Mouse (Mus musculus) hindbrain, embryonic 15.5 days (tissue): ENCODE results near the gene Herc3. TPM values are rescaled to one million over a fixed set of nuclear protein-coding genes. Genes with fewer than 3 reads are reported as not detected.

Source experiments
- ATAC-seq: fragments of 200-750 bp; cut with Nextera tagmentation; 2 replicates; pipeline ENCODE4 v1.8.0; 2017; ENCODE audit warnings: low read depth, moderate number of reproducible peaks, moderate TSS enrichment; ENCODE audit not compliant: low FRiP score
- H3K27ac ChIP-seq: fragments of 300-500 bp; sonication (generic); replicated peaks from 2 replicates; pipeline ENCODE4 v1.5.1; 2015; ENCODE audit warnings: mild to moderate bottlenecking, inconsistent platforms
- H3K27me3 ChIP-seq: fragments of 300-500 bp; sonication (generic); 2 replicates; pipeline ENCODE4 v1.6.1; 2015; ENCODE audit warnings: control low read depth, inconsistent platforms
- H3K36me3 ChIP-seq: fragments of 300-500 bp; sonication (generic); 2 replicates; pipeline ENCODE4 v1.6.1; 2015; ENCODE audit warnings: control low read depth, inconsistent platforms
- H3K4me1 ChIP-seq: fragments of 300-500 bp; sonication (generic); replicated peaks from 2 replicates; pipeline ENCODE4 v1.6.1; 2015; ENCODE audit warnings: control low read depth, inconsistent platforms
- H3K4me2 ChIP-seq: fragments of 300-500 bp; sonication (generic); 2 replicates; pipeline ENCODE4 v1.6.1; 2015; ENCODE audit warnings: moderate library complexity, mild to moderate bottlenecking, inconsistent platforms
- H3K4me3 ChIP-seq: fragments of 300-500 bp; sonication (generic); 2 replicates; pipeline ENCODE4 v1.5.1; 2015; ENCODE audit warnings: mild to moderate bottlenecking, inconsistent platforms
- H3K9ac ChIP-seq: fragments of 300-500 bp; sonication (generic); 2 replicates; pipeline ENCODE4 v1.6.1; 2015; ENCODE audit warnings: inconsistent platforms
- H3K9me3 ChIP-seq: fragments of 300-500 bp; sonication (generic); 2 replicates; pipeline ENCODE4 v1.6.1; 2016; ENCODE audit warnings: control low read depth, inconsistent platforms
- WGBS: fragments of 180-500 bp; shearing (Covaris S2); methylation state at CpG from one replicate; pipeline ENCODE4 v1.1.7; 2015; 5-methylcytosine and 5-hydroxymethylcytosine counted together
- polyA plus RNA-seq: library from polyadenylated mRNA; unstranded; fragments of >200 nt; fragmentation: Nextera tagmentation; extraction: Ambion mirVana; gene quantifications from 2 replicates; pipeline ENCODE4 v1.2.1, GENCODE M21; 2015

The Herc3 gene
- polyA plus RNA-seq, 1 experiment from 2014 or later, result 36.5 TPM

DNA sequence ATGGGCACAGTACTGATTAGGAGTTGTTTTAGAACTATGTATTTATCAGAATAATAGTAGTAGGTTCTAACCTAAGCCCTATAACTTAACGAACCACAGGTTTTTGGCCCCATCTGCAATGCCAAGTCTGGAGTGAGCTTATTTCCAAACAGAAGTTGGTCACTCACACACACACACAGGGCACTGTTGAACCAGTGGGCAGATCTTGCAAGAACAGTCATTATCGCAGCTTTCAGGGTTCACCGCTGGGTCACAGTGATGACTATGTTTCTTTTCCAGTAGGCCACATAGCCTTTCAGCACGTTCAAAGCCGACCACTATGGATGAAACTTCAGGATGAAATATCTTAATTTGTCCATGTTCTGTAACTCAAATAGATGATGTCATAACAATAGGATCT, 91.2 kb downstream of the Herc3 start:
- Histone ChIP-seq H3K9me3 (no peaks in the 10 kb centered on the region), H3K4me1 (no peaks in the 10 kb centered on the region), H3K27ac (no peak overlapping the region), H3K4me3 (no peak overlapping the region), H3K27me3 (no peaks in the 10 kb centered on the region), H3K36me3 (peaks cover 14% of the 10 kb centered on the region), H3K4me2 (no peak overlapping the region), H3K9ac (no peak overlapping the region)
- ATAC-seq, result no peak
- 91% methylated on average over 5 of the region's 5 CpGs for WGBS

DNA sequence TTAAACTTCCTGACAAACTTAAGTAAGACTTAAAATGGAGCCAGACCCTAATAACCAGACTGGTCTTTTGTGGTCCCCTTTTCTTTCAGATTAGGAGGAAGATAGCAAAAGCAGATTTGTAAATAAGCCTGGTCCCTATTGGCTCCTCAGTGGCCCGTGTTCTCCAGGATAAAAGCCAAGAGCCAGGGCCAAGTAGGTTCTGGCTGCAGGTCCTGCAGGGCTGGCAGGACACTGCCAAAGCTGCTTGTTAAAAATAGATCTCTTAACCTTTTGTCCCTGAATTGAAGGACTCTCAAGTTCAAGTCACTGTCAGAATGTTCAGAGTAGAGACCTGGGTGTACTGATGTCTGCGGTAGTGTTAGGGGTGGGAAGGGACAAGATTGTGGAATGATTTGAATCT, 96.6 kb downstream of the Herc3 start:
- Histone ChIP-seq H3K27me3 (no peaks in the 10 kb centered on the region), H3K9me3 (no peaks in the 10 kb centered on the region), H3K9ac (no peak overlapping the region), H3K27ac (no peak overlapping the region), H3K4me2 (no peak overlapping the region), H3K4me3 (no peak overlapping the region), H3K4me1 (peaks cover 9% of the 10 kb centered on the region), H3K36me3 (no peaks in the 10 kb centered on the region)
- no peak for ATAC-seq
- 72% methylated on average over 2 of the region's 2 CpGs for WGBS

DNA sequence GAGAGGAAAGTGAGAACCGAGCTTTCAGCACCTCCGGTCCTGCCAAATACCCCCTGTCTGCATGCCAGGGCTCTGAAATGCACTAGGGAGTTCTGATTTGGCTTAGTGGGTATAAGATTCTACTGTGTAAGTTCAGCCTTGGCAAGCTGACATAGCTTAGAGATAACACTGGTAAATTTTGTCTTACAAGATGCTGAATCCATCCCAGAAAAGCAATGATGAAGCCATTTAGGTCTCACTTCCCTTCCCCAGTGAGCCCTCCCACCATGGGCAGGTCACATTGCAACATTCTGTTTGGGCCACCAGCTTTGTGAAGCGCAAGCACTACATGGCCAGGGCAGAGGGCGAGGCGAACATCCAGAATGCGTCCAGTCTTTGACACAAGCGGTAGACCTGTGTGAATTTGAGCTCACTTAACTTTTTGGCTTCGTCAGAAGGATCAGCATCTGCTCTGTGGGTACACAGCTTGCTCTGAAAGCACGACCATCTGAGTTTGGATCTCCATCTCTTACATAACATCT, 98.7 kb downstream of the Herc3 start:
- no peak overlapping the region for H3K27ac ChIP-seq
- ATAC-seq, result no peak
- H3K27me3 ChIP-seq, result no peaks in the 10 kb centered on the region
- 90% methylated on average over 9 of the region's 9 CpGs for WGBS
- no peaks in the 10 kb centered on the region for H3K36me3 ChIP-seq
- no peak overlapping the region for H3K4me2 ChIP-seq
- no peaks in the 10 kb centered on the region for H3K9me3 ChIP-seq
- peaks cover 23% of the 10 kb centered on the region for H3K4me1 ChIP-seq
- H3K4me3 ChIP-seq, result no peak overlapping the region
- no peak overlapping the region for H3K9ac ChIP-seq

DNA sequence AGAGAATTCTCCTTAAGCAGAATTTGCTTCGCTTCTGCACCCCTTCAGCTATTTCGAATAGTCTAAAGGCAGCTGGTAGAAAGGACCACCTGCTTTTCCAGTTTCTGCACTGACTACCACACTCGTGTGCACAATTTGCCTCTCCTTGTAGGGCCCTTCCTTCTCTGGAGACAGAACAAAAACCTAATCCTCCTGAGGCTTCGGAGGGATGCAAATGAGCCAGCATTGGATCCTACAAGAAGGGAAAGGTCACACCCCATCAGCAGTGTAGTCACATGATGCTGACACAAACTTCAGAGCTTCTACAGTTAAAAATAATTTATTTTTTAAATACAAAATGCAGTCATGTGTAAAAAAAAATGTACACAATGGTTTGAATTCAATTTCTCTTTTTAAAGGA, 99.9 kb downstream of the Herc3 start:
- Histone ChIP-seq H3K4me3 (no peak overlapping the region), H3K27ac (no peak overlapping the region), H3K4me2 (no peak overlapping the region), H3K9me3 (no peaks in the 10 kb centered on the region), H3K36me3 (0 out of 2 replicates have a peak, but pooled peaks cover 3% of the 10 kb centered on the region), H3K4me1 (peaks cover 23% of the 10 kb centered on the region), H3K27me3 (no peaks in the 10 kb centered on the region), H3K9ac (no peak overlapping the region)
- WGBS, result 62% methylated on average over 4 of the region's 4 CpGs
- no peak for ATAC-seq

DNA sequence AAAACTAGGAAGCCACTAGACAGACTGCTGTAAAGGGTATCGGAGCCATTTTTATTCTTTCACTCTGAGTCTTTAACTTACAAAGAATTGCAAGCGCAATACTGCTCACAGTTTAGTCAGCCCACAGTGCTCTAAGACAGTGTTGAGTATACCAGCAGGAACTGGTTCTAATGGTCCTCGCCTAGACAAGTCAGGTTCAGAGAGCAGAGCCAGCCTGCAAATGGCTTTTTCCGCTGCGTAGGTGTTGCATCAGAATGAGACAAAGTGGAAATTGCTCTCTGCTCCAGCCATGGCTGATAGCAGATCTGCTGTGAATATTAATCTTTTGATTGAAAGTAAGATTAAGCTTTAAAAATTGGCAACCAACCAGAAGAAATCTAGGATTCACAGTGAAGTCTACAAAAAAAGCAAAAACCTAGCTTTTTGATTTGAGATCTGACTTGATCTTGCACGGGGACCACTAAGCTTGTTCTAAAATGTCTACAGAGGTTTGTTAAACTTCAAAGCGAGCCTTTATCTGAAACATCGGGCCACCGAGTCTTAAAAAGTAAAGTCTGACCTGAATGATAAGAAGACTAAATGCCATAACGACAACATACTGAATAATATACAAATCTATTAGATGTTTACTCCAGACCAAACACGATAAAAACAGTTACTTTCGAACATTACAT, 101.4 kb downstream of the Herc3 start:
- Histone ChIP-seq H3K27ac (peak overlapping the region; percentile 77), H3K4me2 (peak overlapping the region; percentile 35), H3K9me3 (no peaks in the 10 kb centered on the region), H3K36me3 (0 out of 2 replicates have a peak, but pooled peaks cover 3% of the 10 kb centered on the region), H3K4me3 (no peak overlapping the region), H3K9ac (no peak overlapping the region), H3K4me1 (peaks cover 23% of the 10 kb centered on the region), H3K27me3 (no peaks in the 10 kb centered on the region)
- ATAC-seq, result peak; percentile 46; the same call in 1 of the 2 replicates
- WGBS, result 49% methylated on average over 12 of the region's 12 CpGs

DNA sequence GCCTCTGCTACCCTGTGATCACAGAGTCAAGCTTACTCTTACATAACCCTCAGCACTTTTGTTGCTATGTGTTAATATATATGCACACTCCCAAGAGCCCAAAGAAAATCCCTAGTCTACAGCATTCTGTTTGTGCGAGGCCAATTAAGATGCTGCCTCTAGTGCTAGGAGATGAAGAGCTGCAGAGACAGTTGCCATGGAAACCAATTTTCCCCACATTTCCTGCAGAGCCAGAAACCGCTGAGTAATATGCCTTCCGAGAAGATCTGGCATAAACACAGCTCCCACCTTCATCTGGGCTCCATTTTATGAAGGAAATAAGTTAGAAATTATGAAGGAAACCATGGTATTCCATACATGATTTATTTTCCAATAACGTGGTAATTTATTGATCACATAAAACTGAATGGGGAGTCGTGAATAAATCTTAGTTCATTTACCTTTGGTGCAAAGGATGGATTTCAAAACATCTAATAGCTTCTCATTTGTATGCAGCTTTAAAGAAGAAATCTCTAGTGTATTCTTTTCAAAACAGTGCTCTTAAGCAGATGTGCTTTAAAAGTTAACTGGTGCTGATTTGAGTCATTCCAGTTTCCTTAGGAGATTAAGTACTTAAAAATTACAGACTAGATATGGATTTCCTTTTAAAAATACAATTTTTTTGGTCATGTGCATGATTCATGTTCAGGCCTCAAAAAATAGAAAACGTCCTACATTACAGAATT, 102.1 kb downstream of the Herc3 start:
- Histone ChIP-seq H3K4me1 (peaks cover 23% of the 10 kb centered on the region), H3K36me3 (0 out of 2 replicates have a peak, but pooled peaks cover 3% of the 10 kb centered on the region), H3K27me3 (no peaks in the 10 kb centered on the region), H3K27ac (peak overlapping the region; percentile 77), H3K4me2 (peak overlapping the region; percentile 35), H3K9me3 (no peaks in the 10 kb centered on the region), H3K9ac (no peak overlapping the region), H3K4me3 (no peak overlapping the region)
- ATAC-seq, result peak; percentile 95
- 20% methylated on average over 6 of the region's 6 CpGs for WGBS

DNA sequence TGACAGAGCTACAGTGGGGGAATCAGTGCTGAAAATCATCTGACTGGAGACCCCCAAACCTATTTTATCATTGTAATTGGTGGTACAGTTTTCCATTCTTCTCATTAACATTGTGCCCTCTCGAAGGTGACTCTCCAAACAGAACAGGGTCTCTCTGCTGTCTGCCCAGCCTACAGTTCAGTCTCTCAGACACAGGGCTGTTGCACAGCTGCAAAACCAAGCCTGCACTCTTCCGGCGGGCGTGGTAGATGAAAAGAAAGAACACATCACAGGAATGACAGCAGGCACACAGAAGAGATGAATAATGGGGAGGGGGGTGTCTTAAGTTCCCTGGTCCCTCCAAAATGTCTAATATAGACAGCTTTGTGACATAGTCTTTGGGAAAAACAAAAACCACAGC, 102.9 kb downstream of the Herc3 start:
- Histone ChIP-seq H3K9ac (no peak overlapping the region), H3K4me2 (no peak overlapping the region), H3K27me3 (no peaks in the 10 kb centered on the region), H3K9me3 (no peaks in the 10 kb centered on the region), H3K4me1 (peaks cover 23% of the 10 kb centered on the region), H3K36me3 (0 out of 2 replicates have a peak, but pooled peaks cover 3% of the 10 kb centered on the region), H3K4me3 (no peak overlapping the region), H3K27ac (peak overlapping the region; percentile 79)
- ATAC-seq, result no peak
- WGBS, result 32% methylated on average over 4 of the region's 4 CpGs

DNA sequence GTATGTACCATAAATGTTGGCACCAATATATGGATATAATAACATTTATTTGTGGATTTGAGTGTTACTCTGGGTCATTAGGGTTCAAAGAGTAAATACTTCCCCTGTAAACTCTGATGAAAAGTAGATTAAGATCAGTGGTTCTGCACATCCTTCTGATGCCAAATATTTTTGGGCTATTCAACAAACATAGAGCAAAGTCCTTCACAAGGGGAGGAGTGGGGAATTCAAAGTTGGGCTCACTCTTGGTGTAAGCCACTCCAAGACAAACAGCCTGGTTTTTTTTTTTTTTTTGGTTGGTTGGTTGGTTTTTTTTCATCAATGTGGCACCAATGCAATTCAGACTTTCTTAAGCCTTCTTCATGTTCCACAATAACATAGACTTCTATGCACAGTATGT, 106.5 kb downstream of the Herc3 start:
- H3K36me3 ChIP-seq, result 0 out of 2 replicates have a peak, but pooled peaks cover 3% of the 10 kb centered on the region
- no peaks in the 10 kb centered on the region for H3K27me3 ChIP-seq
- no peaks in the 10 kb centered on the region for H3K9me3 ChIP-seq
- no peak for ATAC-seq
- peaks cover 16% of the 10 kb centered on the region for H3K4me1 ChIP-seq
- H3K9ac ChIP-seq, result no peak overlapping the region
- H3K4me2 ChIP-seq, result no peak overlapping the region
- no peak overlapping the region for H3K4me3 ChIP-seq
- H3K27ac ChIP-seq, result no peak overlapping the region

DNA sequence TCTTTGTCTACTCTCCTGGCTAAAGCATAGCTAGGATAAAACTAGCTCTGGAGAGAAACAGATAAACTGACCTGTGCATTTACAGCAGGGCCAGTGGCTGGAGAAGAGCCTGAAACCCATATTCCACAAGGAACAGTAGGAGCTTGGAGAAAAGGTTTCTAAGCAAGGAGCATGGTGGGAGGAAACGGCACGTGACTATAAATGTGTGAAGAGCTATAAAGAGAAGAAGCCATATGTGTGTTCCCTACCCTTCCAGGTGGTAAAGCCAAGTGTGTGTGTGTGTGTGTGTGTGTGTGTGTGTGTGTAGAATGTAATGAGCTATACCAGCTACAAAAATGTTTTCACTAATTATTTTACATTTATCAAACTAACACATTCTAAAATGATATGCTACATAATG, 111.0 kb downstream of the Herc3 start:
- H3K4me1 ChIP-seq, result no peaks in the 10 kb centered on the region
- ATAC-seq, result no peak
- no peaks in the 10 kb centered on the region for H3K9me3 ChIP-seq
- peaks cover 12% of the 10 kb centered on the region; the same call in 1 of the 2 replicates for H3K36me3 ChIP-seq
- no peak overlapping the region for H3K9ac ChIP-seq
- H3K4me2 ChIP-seq, result no peak overlapping the region
- H3K4me3 ChIP-seq, result no peak overlapping the region
- WGBS, result 88% methylated on average over 2 of the region's 2 CpGs
- H3K27me3 ChIP-seq, result no peaks in the 10 kb centered on the region
- no peak overlapping the region for H3K27ac ChIP-seq

DNA sequence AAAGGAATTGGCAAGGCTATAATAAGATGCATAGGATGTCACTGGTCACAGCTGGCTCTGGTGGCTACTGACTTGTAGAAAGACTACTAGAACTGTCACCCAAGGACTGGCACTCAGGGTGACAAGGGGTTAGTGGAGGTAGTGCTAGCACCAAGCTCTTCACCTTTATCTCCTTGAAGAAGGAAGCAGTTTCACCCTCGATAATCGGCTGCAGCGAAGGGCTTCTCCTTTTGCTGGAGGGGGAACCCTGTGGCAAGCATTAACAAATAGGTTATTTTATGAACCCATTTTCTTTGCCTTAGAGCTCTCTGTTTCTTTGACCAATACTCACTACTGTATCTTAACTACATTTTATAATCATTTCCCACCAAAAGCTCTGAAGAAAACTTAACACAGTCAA, 112.7 kb downstream of the Herc3 start:
- H3K9ac ChIP-seq, result no peak overlapping the region
- H3K27ac ChIP-seq, result no peak overlapping the region
- H3K9me3 ChIP-seq, result no peaks in the 10 kb centered on the region
- WGBS, result 96% methylated on average over 3 of the region's 3 CpGs
- H3K4me2 ChIP-seq, result no peak overlapping the region
- no peak overlapping the region for H3K4me3 ChIP-seq
- peaks cover 17% of the 10 kb centered on the region; the same call in 1 of the 2 replicates for H3K36me3 ChIP-seq
- no peaks in the 10 kb centered on the region for H3K4me1 ChIP-seq
- H3K27me3 ChIP-seq, result no peaks in the 10 kb centered on the region
- ATAC-seq, result no peak

DNA sequence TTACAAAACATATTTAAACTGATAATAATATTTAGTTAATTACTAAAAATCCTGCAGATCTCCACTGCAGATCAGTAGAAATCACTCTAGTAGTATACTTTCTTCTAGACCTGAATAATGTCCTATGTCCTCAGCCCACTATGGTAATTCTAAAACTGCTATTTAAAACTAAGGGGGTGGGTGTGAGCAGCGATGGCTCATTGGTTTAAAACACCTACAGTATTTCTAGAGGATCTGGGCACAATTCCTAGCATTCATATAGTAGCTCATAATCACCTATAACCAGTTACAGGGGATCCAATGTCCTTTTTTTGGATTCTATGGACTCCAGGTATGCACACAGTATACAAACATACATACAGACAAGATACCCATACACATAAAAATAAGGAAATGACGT, 115.0 kb downstream of the Herc3 start:
- no peaks in the 10 kb centered on the region for H3K4me1 ChIP-seq
- peaks cover 17% of the 10 kb centered on the region; the same call in 1 of the 2 replicates for H3K36me3 ChIP-seq
- no peaks in the 10 kb centered on the region for H3K9me3 ChIP-seq
- no peak overlapping the region for H3K4me2 ChIP-seq
- 76% methylated on average over 2 of the region's 2 CpGs for WGBS
- H3K9ac ChIP-seq, result no peak overlapping the region
- ATAC-seq, result no peak
- no peak overlapping the region for H3K27ac ChIP-seq
- H3K4me3 ChIP-seq, result no peak overlapping the region
- no peaks in the 10 kb centered on the region for H3K27me3 ChIP-seq

DNA sequence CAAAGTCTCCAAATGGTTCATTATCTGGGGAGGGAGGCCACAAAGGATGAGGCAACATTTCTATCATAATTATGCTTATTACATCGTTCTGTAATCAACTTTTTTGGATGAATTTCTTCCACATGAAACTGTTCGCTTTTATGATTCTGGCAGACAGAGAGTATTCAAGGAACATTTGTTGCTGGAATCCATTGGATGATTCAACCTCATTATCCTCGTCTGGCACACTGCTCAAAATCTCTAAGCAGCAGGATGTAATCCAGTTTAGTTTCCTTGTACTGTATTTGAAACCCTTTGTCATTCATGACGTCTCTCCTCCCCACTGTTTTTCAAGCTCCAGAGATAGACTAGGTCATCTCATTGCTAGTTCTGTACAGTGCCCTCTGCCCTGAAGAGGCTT, 115.6 kb downstream of the Herc3 start:
- Histone ChIP-seq H3K4me3 (no peak overlapping the region), H3K9me3 (no peaks in the 10 kb centered on the region), H3K27me3 (no peaks in the 10 kb centered on the region), H3K4me2 (no peak overlapping the region), H3K9ac (no peak overlapping the region), H3K27ac (no peak overlapping the region), H3K36me3 (peaks cover 17% of the 10 kb centered on the region; the same call in 1 of the 2 replicates), H3K4me1 (no peaks in the 10 kb centered on the region)
- 79% methylated on average over 4 of the region's 4 CpGs for WGBS
- ATAC-seq, result no peak
